Mouse (Mus musculus): ENCODE results near the gene Nat14. TPM values are rescaled to one million over a fixed set of nuclear protein-coding genes. Genes with fewer than 3 reads are reported as not detected.

The Nat14 gene
- total RNA-seq, 2 experiments from 2014 or later: 103 to 114 TPM

DNA sequence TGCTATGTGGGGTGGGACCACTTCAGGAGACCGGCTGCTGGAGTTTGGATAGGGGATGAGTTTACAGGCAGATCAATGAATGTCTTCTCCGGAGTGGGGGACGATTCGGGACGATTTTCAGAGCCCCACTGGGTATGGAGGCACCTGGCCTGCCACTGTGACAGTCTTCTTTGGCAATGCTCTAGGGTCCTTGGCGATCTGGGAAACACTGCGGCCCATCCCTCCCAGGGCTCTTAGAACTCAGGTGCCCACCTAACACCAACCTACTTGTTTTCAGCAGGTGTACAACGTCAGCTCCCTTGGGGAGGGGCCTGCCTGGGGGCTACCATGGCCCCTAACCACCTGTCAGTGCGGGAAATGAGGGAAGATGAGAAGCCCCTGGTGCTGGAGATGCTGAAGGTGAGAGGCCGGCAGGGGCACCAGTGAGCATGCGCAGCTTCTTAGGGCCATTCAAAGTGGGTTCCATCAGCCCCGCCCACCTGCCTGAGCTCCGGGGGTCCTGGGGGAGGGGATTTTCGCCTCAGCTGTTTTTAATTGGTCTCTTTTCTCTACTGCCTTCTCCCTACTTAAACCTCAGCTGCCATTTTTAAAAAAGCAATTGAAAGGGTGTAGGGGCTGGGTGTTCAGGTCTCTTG lies 1.2 kb downstream of the Nat14 start:
- DNase-seq (ENCODE audit: low spot score in 2 of 2): peak; percentile 78 to 84
- Histone ChIP-seq H3K27ac (peak overlapping the region; percentile 94), H3K4me3 (peak overlapping the region; percentile 85)
- peak; percentile 74 for TF ChIP-seq CTCF (conservative IDR thresholded peaks at IDR 0.05)

DNA sequence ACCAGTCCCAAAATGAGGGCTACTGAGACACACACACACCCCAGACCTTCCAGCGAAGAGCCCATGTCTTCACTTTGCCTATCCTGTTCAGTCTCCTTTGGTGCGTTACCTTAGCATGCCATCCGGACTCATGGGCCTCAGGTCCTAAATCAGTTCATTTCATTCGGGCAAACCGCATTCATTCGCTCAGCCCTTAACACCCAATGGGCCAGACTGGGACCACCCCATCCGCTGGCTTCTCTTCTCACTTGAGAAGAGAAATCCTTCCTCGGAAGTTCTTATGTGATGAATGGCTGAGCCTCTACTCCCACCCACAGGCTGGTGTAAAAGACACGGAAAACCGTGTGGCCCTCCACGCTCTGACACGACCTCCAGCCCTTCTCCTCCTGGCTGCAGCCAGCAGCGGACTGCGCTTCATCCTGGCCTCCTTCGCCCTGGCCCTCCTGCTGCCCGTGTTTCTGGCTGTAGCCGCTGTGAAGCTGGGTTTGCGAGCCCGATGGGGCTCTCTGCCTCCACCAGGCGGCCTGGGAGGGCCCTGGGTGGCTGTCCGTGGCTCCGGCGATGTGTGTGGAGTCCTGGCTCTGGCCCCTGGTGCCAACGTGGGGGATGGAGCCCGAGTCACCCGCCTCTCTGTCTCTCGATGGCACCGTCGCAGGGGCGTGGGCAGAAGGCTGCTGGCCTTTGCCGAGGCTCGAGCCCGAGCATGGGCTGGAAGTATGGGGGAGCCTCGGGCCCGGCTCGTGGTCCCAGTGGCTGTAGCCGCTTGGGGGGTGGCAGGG lies 1.9 kb downstream of the Nat14 start:
- TF ChIP-seq CTCF (conservative IDR thresholded peaks at IDR 0.05): peak; percentile 74
- Histone ChIP-seq H3K27ac (peak overlapping the region; percentile 94), H3K4me3 (peak overlapping the region; percentile 85)
- DNase-seq (ENCODE audit: low spot score in 2 of 2): no peak

DNA sequence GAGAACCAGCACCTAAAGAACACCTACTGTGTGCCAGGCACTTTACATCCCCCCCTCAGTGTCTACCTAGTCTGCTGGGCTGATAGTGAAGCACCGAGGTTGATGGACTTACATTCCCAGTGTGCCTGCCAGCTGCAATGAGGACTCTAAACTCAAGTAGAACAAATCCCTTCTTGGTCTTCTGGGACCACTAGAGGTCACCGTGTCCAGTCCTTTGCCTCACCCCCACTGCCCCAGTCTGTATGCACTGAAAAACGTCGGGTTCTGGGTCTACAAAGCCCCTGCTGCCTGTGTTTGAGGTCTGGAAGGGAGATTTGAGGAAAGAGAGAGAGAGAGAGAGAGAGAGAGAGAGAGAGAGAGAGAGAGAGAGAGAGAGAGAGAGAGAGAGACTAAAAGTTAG lies 2.7 kb downstream of the Nat14 start:
- Histone ChIP-seq H3K27ac (peak overlapping the region; percentile 94), H3K4me3 (peak overlapping the region; percentile 85)
- no peak for TF ChIP-seq CTCF (conservative IDR thresholded peaks at IDR 0.05)
- DNase-seq (ENCODE audit: low spot score in 2 of 2): no peak

DNA sequence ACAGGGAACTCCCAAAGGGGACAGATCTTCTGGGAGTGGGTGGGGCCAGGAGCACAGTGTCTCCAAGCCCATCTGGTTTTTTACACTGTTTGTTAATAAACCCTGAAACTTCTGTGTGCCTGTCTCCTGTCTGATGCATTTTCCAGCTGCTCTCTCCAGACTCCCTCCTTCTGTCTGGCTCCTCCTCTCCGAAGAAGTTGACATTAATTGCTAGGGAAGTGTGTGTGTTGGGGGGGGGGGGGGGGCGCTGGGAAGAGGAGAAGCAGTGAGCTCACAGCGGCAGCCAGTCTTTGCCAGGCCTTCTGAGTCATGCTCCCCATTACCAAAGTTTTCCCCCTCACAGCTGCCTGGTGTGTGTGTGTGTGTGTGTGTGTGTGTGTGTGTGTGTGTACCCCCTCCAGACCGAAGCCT lies 3.1 kb downstream of the Nat14 start:
- Histone ChIP-seq H3K27ac (peak overlapping the region; percentile 94; the same call in 1 of the 2 replicates), H3K4me3 (no peak overlapping the region)
- DNase-seq (ENCODE audit: low spot score in 2 of 2): peak; percentile 53 to 67
- no peak for TF ChIP-seq CTCF (conservative IDR thresholded peaks at IDR 0.05)

DNA sequence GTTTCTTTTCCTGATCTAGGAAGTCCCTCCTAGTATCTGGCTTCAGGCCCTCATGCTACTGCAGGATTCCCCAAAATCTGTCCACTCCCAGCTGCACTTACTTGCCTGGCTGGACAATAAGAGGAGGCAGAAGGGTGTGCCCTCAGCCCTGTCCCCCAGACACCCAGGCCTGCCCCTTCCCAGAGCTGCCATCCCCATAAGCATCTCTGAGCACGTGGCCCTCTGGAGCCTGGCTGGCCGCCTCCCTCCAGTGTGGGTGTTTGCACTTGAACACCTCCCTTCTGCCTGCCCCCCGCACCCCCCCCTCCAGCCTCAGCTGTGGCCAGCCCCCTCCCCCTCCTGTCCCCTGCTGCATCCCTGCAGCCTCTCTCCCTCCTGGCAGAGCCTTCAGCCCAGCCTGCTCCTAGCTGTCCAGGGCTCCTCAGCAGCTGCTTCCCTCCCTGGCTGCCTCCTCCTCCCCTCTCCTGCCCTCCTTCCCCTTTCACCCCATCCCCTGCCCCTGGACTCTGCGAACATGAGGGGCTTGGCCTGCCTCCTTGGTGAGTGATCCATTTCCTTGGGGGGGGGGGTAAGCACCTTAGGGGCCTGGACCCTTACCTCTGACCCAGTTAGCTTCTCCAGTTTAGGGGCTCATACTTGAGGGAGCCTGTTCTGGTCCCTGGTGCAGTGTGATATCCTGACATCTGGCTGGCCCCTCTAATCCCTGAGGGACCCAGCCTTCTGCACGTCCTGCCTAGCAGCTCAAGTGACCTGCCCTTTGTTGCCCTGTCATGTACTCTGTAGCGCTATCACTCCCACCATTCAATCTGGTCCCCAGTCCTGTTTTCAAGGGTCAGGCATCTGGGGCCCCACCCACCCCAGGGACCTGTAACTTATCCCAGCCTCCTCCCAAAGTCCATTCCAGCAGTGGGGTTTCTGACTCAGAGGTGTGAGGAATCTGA lies 3.9 kb downstream of the Nat14 start, which contains the start of gene Ssc5d:
Gene Ssc5d (plus strand): TSS at position 345 of the 941 bp plus-strand sequence.
- Histone ChIP-seq H3K27ac (peak within 1 kb of the TSS; percentile 94), H3K4me3 (no peak within 1 kb of the TSS; the same call in 1 of the 2 replicates)
- DNase-seq (ENCODE audit: low spot score in 2 of 2): no peak
- no peak for TF ChIP-seq CTCF (conservative IDR thresholded peaks at IDR 0.05)

GRCm38 (mm10) chr7:4926849-4927248 lies 5.0 kb downstream of the Nat14 start:
- Histone ChIP-seq H3K4me3 (no peak overlapping the region), H3K27ac (no peak overlapping the region)
- no peak for TF ChIP-seq CTCF (conservative IDR thresholded peaks at IDR 0.05)
- DNase-seq (ENCODE audit: low spot score in 2 of 2): no peak

- DNase-seq (ENCODE audit: low spot score in 2 of 2): no peak
- TF ChIP-seq CTCF (conservative IDR thresholded peaks at IDR 0.05): no peak
- H3K27ac ChIP-seq: no peak overlapping the region
- no peak overlapping the region for H3K4me3 ChIP-seq
These were observed 5.9 kb downstream of the Nat14 start for GRCm38 (mm10) chr7:4927711-4928110.

DNA sequence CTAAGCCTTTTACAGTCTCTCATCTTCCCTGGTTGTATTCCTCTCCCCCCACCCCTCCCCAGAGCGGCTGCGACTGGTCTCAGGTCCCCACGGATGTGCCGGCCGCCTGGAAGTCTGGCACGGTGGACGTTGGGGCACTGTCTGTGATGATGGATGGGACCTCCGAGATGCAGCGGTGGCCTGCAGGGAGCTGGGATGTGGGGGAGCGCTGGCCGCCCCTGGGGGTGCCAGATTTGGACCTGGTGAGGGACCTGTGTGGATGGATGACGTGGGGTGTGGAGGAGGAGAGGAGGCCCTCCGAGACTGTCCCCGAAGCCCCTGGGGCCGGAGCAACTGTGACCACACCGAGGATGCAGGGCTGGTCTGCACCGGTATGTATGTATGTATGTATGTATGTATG lies 6.5 kb downstream of the Nat14 start:
- no peak for TF ChIP-seq CTCF (conservative IDR thresholded peaks at IDR 0.05)
- Histone ChIP-seq H3K4me3 (no peak overlapping the region), H3K27ac (no peak overlapping the region)
- DNase-seq (ENCODE audit: low spot score in 2 of 2): no peak

- Histone ChIP-seq H3K4me3 (no peak overlapping the region), H3K27ac (no peak overlapping the region)
- no peak for TF ChIP-seq CTCF (conservative IDR thresholded peaks at IDR 0.05)
- no peak for DNase-seq (ENCODE audit: low spot score in 2 of 2)
These were observed 11.3 kb downstream of the Nat14 start for GRCm38 (mm10) chr7:4933103-4933502.

GRCm38 (mm10) chr7:4934160-4934914 lies 12.5 kb downstream of the Nat14 start:
- Histone ChIP-seq H3K4me3 (no peak overlapping the region), H3K27ac (no peak overlapping the region)
- DNase-seq (ENCODE audit: low spot score in 2 of 2): no peak
- TF ChIP-seq CTCF (conservative IDR thresholded peaks at IDR 0.05): peak; percentile 38

DNA sequence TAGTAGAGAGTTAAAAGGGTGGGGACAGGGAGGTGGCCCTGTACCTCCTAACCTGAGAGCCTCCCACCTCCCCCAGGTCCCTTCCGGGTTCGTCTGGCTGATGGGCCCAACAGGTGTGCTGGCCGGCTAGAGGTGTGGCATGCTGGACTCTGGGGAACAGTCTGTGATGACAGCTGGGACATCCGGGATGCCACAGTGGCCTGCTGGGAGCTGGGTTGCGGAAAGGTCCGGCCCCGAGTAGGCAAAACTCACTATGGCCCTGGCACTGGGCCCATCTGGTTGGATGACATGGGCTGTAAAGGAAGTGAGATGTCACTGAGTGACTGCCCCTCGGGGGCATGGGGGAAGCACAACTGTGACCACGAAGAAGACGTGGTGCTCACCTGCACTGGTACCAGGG lies 15.0 kb downstream of the Nat14 start:
- no peak for TF ChIP-seq CTCF (conservative IDR thresholded peaks at IDR 0.05)
- Histone ChIP-seq H3K4me3 (no peak overlapping the region), H3K27ac (no peak overlapping the region)
- no peak for DNase-seq (ENCODE audit: low spot score in 2 of 2)

DNA sequence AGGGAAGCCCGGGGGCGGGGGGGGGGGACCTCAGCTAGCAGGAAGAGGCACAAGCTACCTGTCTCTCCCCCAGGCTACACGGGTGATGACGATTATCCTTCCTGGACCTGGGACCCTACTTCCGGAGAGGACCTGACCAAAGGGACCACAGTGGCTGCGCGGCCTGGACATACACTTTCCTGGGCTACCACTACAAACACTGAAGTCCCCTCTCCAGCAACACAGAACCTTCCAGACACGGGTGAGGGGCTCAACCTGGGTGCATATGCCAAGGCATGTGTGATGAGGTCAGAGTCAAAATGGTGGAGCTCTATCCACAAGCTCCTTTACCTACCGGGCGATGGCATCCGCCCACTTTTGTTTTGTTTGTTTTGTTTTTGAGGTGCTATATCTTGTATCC lies 15.6 kb downstream of the Nat14 start:
- H3K4me3 ChIP-seq: no peak overlapping the region
- no peak for DNase-seq (ENCODE audit: low spot score in 2 of 2)
- TF ChIP-seq CTCF (conservative IDR thresholded peaks at IDR 0.05): no peak
- H3K27ac ChIP-seq: no peak overlapping the region

Data from layer of hippocampus, adult 2 months (tissue).